Mouse (Mus musculus): ENCODE measurements at regions not wholly inside any gene's neighbourhood (a gene's known extent, or its start where the extent isn't known, plus 50 kb on each side); places are given as distances from the start of the nearest gene placed in this dataset.

- TF ChIP-seq CTCF (IDR thresholded peaks at IDR 0.05; ENCODE audit: low read depth) (no peak), EP300 (IDR thresholded peaks at IDR 0.05; ENCODE audit: low read depth) (no peak)
Measured at GRCm38 (mm10) chr6:8832924-8833323, 54.6 kb upstream of the Ica1 start.

Data from liver, postnatal 0 days (tissue).